Mouse (Mus musculus): ENCODE data around the gene Nyap1. TPM values are rescaled to one million over a fixed set of nuclear protein-coding genes. Genes with fewer than 3 reads are reported as not detected.
A peak's percentile ranks its signal among the peaks of the same experiment; 100 is the strongest.

Gene Nyap1
- polyA plus RNA-seq, 1 experiment from 2014 or later, result 0.47 TPM

DNA sequence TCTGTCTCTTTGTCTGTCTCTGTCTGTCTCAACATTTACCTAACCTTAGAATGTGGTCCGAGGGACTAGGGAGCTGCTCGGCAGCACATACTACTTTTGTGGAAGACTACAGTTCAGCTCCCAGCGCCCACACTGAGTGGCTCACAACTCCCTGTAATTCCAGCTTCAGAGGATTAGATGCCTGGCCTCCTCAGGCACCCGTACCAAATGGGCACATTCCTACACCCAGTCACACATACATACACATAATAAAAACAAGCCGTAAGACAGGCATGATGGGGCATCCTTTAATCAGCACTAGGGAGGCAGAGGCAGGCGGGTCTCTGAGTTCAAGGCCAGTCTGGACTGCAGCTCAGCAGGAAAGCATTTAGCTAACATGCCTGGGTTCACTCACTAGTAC, 1.4 kb upstream of the Nyap1 start:
- Histone ChIP-seq H3K9me3 (replicated peaks; ENCODE audit: control insufficient read depth, low read length) (no peaks in the 10 kb centered on the region), H3K9ac (ENCODE audit: low read depth, low read length) (no peak overlapping the region), H3K4me2 (no peak overlapping the region), H3K4me3 (ENCODE audit: low read depth, low read length) (no peak overlapping the region), H3K27ac (ENCODE audit: low read depth, low read length) (no peak overlapping the region), H3K27me3 (ENCODE audit: control insufficient read depth, insufficient read depth, low read length) (no peaks in the 10 kb centered on the region), H3K4me1 (ENCODE audit: control insufficient read depth, insufficient read depth, low read length) (peaks cover 17% of the 10 kb centered on the region), H3K36me3 (ENCODE audit: control insufficient read depth, insufficient read depth, low read length) (no peaks in the 10 kb centered on the region)
- ATAC-seq (replicated peaks; ENCODE audit: insufficient number of reproducible peaks, low FRiP score, low TSS enrichment), result no peak
- 92% methylated on average over 6 of the region's 6 CpGs for WGBS (ENCODE audit: insufficient replicate concordance)

DNA sequence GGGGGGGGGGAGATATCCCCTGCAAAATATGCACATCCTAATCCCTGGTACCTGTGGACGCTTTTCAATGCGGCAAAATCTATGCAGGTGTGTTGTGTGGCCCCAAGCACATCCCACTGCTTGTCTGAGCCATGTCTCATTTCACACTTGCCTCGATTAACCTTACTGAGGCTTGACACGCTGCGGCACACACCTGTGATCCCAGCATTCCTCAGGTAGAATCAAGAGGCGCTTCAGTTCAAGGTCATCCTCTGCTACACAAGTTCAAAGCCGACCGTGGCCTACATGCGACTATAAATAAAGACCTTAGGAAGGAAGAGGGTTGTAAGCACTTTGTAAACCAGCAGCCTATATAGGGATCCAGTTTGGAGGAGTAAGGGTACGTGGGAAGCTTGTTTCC, 641 bp upstream of the Nyap1 start:
- Histone ChIP-seq H3K9ac (ENCODE audit: low read depth, low read length) (peak overlapping the region; percentile 77; the same call in 1 of the 2 replicates), H3K4me3 (ENCODE audit: low read depth, low read length) (peak overlapping the region; percentile 69), H3K9me3 (replicated peaks; ENCODE audit: control insufficient read depth, low read length) (no peaks in the 10 kb centered on the region), H3K4me1 (ENCODE audit: control insufficient read depth, insufficient read depth, low read length) (peaks cover 17% of the 10 kb centered on the region), H3K27me3 (ENCODE audit: control insufficient read depth, insufficient read depth, low read length) (no peaks in the 10 kb centered on the region), H3K27ac (ENCODE audit: low read depth, low read length) (no peak overlapping the region), H3K36me3 (ENCODE audit: control insufficient read depth, insufficient read depth, low read length) (no peaks in the 10 kb centered on the region), H3K4me2 (peak overlapping the region; percentile 95)
- ATAC-seq (replicated peaks; ENCODE audit: insufficient number of reproducible peaks, low FRiP score, low TSS enrichment), result no peak
- WGBS (ENCODE audit: insufficient replicate concordance), result 61% methylated on average over 10 of the region's 10 CpGs

DNA sequence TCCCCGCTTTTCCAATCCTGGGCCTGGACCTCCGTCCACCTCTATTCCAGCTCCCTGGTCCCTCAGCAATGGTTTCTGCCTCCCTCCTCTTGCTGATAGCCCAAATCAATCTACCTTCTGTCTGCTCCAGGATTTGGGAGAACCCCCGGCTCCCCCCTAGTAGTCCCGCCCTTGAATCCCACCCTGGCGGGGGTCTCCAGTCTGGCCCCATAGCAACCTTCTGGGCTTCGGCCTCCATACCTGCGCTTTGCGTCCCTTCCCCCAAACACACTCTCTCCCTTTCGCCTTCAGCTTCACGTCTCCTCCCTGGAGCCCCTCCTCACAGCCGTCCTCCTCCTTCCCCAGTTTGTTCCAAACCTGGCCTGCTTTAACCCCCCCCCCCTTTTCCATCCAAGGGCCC, 901 bp downstream of the Nyap1 start:
- no peak for ATAC-seq (replicated peaks; ENCODE audit: insufficient number of reproducible peaks, low FRiP score, low TSS enrichment)
- no peak overlapping the region for H3K27ac ChIP-seq (ENCODE audit: low read depth, low read length)

DNA sequence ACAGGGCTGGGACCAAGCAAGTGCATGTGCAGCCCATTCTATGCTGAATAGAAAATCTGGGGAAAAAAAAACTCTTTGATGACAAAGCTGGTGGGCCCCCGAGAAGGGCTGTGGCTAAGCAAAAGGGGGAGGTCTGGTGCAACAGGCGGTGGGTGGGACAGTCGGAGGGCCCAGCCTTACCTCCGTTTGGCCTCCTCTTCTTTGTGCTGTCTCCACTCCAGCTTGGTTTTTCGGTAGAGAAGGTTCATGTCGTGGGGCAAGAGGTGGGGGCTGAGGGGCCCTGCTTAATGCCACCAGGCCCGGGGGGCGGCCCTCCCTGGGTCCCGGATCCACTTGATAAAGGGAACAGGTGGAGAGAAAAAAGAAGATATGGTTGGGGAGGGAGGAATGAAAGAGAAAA, 1.9 kb downstream of the Nyap1 start:
- H3K27ac ChIP-seq (ENCODE audit: low read depth, low read length), result no peak overlapping the region
- H3K4me1 ChIP-seq (ENCODE audit: control insufficient read depth, insufficient read depth, low read length), result peaks cover 14% of the 10 kb centered on the region
- ATAC-seq (replicated peaks; ENCODE audit: insufficient number of reproducible peaks, low FRiP score, low TSS enrichment), result no peak
- H3K9me3 ChIP-seq (replicated peaks; ENCODE audit: control insufficient read depth, low read length), result no peaks in the 10 kb centered on the region
- H3K9ac ChIP-seq (ENCODE audit: low read depth, low read length), result no peak overlapping the region
- 63% methylated on average over 9 of the region's 9 CpGs for WGBS (ENCODE audit: insufficient replicate concordance)
- H3K36me3 ChIP-seq (ENCODE audit: control insufficient read depth, insufficient read depth, low read length), result no peaks in the 10 kb centered on the region
- no peak overlapping the region for H3K4me3 ChIP-seq (ENCODE audit: low read depth, low read length)
- no peak overlapping the region for H3K4me2 ChIP-seq
- no peaks in the 10 kb centered on the region for H3K27me3 ChIP-seq (ENCODE audit: control insufficient read depth, insufficient read depth, low read length)

More for the DNA sequence above, 901 bp downstream of the Nyap1 start:
- WGBS (ENCODE audit: insufficient replicate concordance), result 10% methylated on average over 11 of the region's 11 CpGs
- H3K9ac ChIP-seq (ENCODE audit: low read depth, low read length), result peak overlapping the region; percentile 77
- peak overlapping the region; percentile 95 for H3K4me2 ChIP-seq
- H3K9me3 ChIP-seq (replicated peaks; ENCODE audit: control insufficient read depth, low read length), result no peaks in the 10 kb centered on the region
- H3K27me3 ChIP-seq (ENCODE audit: control insufficient read depth, insufficient read depth, low read length), result no peaks in the 10 kb centered on the region
- peaks cover 17% of the 10 kb centered on the region for H3K4me1 ChIP-seq (ENCODE audit: control insufficient read depth, insufficient read depth, low read length)
- H3K36me3 ChIP-seq (ENCODE audit: control insufficient read depth, insufficient read depth, low read length), result no peaks in the 10 kb centered on the region
- H3K4me3 ChIP-seq (ENCODE audit: low read depth, low read length), result peak overlapping the region; percentile 69

DNA sequence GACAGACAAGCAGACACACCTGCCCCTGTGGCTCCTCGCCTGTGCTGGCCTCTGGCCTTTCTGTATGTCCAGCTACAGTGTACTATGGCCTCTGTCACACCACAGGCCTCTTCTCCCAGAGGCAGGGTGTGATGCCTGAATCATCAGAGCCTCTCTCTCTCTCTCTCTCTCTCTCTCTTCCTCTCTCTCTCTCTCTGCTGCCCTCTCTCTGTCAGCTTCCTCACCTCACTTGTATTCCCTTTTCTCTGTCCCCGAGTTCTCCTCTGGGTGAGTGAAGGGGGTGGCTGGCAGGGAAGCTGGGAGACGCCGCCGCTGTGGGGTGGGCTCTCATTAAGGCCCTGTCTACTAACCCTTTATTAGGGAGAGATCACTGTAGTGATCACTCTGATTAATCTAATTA, 2.9 kb downstream of the Nyap1 start:
- no peak overlapping the region for H3K4me3 ChIP-seq (ENCODE audit: low read depth, low read length)
- H3K27me3 ChIP-seq (ENCODE audit: control insufficient read depth, insufficient read depth, low read length), result no peaks in the 10 kb centered on the region
- 0 out of 2 replicates have a peak overlapping the region, but pooled peaks have one; percentile 5 for H3K9ac ChIP-seq (ENCODE audit: low read depth, low read length)
- ATAC-seq (replicated peaks; ENCODE audit: insufficient number of reproducible peaks, low FRiP score, low TSS enrichment), result no peak
- no peaks in the 10 kb centered on the region for H3K36me3 ChIP-seq (ENCODE audit: control insufficient read depth, insufficient read depth, low read length)
- no peaks in the 10 kb centered on the region for H3K9me3 ChIP-seq (replicated peaks; ENCODE audit: control insufficient read depth, low read length)
- no peak overlapping the region for H3K27ac ChIP-seq (ENCODE audit: low read depth, low read length)
- H3K4me2 ChIP-seq, result no peak overlapping the region; the same call in 1 of the 2 replicates
- WGBS (ENCODE audit: insufficient replicate concordance), result 49% methylated on average over 5 of the region's 5 CpGs
- peaks cover 14% of the 10 kb centered on the region for H3K4me1 ChIP-seq (ENCODE audit: control insufficient read depth, insufficient read depth, low read length)

DNA sequence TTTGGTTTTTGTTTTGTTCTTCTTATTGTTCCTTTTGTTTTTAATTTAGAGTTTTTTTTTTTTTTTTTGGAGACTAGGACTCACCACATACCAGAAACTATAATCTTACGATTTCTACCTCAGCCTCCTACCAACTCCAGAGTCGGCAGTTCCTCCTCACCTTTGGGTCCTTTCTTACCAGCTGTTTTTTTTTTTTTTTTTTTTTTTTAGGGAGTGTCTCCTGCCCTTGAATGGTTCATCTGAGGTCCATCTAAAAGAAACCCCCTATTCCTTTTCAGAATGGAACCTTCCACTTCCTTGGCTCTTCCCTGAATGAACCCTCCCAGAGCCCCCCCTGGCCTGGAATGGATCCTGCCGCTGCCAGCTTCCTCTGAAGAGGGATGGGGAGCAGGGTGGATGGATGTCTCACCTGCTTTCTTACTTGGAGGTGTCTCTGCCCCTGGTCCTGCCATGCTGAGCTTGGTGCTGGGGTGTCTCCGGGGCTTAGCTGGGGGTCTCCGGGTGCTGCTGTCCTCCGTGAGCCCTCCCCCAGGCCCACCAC, 3.9 kb downstream of the Nyap1 start:
- Histone ChIP-seq H3K4me1 (ENCODE audit: control insufficient read depth, insufficient read depth, low read length) (peaks cover 14% of the 10 kb centered on the region), H3K4me3 (ENCODE audit: low read depth, low read length) (no peak overlapping the region), H3K27ac (ENCODE audit: low read depth, low read length) (no peak overlapping the region), H3K36me3 (ENCODE audit: control insufficient read depth, insufficient read depth, low read length) (no peaks in the 10 kb centered on the region), H3K27me3 (ENCODE audit: control insufficient read depth, insufficient read depth, low read length) (no peaks in the 10 kb centered on the region), H3K9ac (ENCODE audit: low read depth, low read length) (no peak overlapping the region), H3K4me2 (no peak overlapping the region), H3K9me3 (replicated peaks; ENCODE audit: control insufficient read depth, low read length) (no peaks in the 10 kb centered on the region)
- ATAC-seq (replicated peaks; ENCODE audit: insufficient number of reproducible peaks, low FRiP score, low TSS enrichment), result no peak
- 76% methylated on average over 6 of the region's 6 CpGs for WGBS (ENCODE audit: insufficient replicate concordance)

DNA sequence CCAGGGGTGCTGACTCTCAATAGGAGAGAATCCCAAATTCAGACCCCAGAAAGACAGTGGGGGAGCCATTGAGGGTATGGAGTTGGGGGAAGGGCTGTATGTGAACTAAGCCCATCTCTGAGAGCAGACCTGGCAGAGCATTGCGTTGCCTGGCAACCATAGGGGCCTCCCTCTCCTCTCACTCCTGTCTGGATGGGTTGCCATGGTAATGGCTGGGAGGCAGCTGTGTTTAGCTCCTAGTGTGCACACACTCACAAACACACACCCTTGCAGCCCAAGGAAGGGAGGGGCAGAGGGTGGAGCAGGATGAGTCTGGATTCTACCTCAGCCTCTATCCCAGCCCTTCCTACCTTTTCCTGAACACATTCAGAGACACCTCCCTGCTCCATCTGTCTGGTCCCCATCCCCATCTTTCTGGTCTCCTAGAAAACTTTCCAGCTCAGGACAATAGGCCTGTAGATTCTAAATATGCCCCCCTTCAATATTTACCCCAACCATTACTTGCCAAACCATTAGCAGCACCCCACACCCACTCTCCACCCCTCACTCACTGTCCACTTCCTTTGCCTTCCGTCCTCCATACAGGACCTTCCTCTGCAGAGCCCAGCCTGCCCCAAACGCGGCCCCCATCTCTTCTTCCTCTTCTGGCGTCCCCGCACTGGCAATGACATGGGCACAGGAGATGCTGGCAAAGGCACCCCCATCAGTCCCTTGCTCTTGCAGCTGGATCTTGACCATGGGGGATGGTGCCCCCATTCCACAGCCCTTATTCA, 6.9 kb downstream of the Nyap1 start:
- Histone ChIP-seq H3K27me3 (ENCODE audit: control insufficient read depth, insufficient read depth, low read length) (no peaks in the 10 kb centered on the region), H3K9ac (ENCODE audit: low read depth, low read length) (no peak overlapping the region), H3K9me3 (replicated peaks; ENCODE audit: control insufficient read depth, low read length) (no peaks in the 10 kb centered on the region), H3K4me1 (ENCODE audit: control insufficient read depth, insufficient read depth, low read length) (peaks cover 4% of the 10 kb centered on the region), H3K4me2 (no peak overlapping the region), H3K36me3 (ENCODE audit: control insufficient read depth, insufficient read depth, low read length) (0 out of 2 replicates have a peak, but pooled peaks cover 2% of the 10 kb centered on the region), H3K4me3 (ENCODE audit: low read depth, low read length) (no peak overlapping the region), H3K27ac (ENCODE audit: low read depth, low read length) (no peak overlapping the region)
- WGBS (ENCODE audit: insufficient replicate concordance), result 71% methylated on average over 6 of the region's 6 CpGs
- 0 out of 2 replicates have a peak, but pooled peaks have one; percentile 19 for ATAC-seq (replicated peaks; ENCODE audit: insufficient number of reproducible peaks, low FRiP score, low TSS enrichment)

DNA sequence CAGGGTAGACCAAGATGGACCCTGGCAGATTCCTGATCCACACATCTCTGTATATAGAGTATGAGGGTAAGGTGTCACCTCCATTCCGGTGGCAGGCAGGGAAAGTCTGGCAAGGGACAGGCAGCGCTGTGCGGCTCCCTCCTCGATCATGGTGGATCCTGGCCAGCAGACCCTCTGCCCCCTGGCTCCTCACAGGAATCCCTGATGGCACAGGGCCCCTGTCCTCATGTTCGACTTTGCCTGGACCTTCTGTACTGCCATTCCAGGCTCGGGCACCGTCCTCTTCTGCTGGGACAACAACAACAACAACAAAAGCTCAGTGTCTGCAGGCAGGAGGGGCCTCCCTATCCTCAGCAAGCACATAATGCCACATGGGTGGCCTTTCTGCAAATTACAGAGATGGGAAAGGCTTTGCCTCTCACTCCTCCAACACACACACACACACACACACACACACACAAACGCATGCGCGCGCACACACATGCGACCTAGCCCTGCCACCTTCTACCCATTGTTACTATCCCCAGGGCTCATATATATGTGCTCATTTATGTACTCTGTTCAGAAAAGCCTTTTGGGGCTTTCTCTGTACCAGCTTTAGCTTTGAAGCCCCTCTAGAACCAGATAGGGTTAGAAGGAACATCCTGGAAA, 7.6 kb downstream of the Nyap1 start:
- no peak overlapping the region for H3K27ac ChIP-seq (ENCODE audit: low read depth, low read length)
- H3K4me3 ChIP-seq (ENCODE audit: low read depth, low read length), result no peak overlapping the region
- H3K9me3 ChIP-seq (replicated peaks; ENCODE audit: control insufficient read depth, low read length), result no peaks in the 10 kb centered on the region
- 86% methylated on average over 12 of the region's 12 CpGs for WGBS (ENCODE audit: insufficient replicate concordance)
- no peak overlapping the region for H3K4me2 ChIP-seq
- H3K9ac ChIP-seq (ENCODE audit: low read depth, low read length), result no peak overlapping the region
- ATAC-seq (replicated peaks; ENCODE audit: insufficient number of reproducible peaks, low FRiP score, low TSS enrichment), result no peak
- H3K36me3 ChIP-seq (ENCODE audit: control insufficient read depth, insufficient read depth, low read length), result 0 out of 2 replicates have a peak, but pooled peaks cover 2% of the 10 kb centered on the region
- no peaks in the 10 kb centered on the region; the same call in 1 of the 2 replicates for H3K4me1 ChIP-seq (ENCODE audit: control insufficient read depth, insufficient read depth, low read length)
- no peaks in the 10 kb centered on the region for H3K27me3 ChIP-seq (ENCODE audit: control insufficient read depth, insufficient read depth, low read length)

All from heart, embryonic 11.5 days (tissue).